24 mouse cellular contexts compared by ENCODE assay signal in the genomic region with DNA sequence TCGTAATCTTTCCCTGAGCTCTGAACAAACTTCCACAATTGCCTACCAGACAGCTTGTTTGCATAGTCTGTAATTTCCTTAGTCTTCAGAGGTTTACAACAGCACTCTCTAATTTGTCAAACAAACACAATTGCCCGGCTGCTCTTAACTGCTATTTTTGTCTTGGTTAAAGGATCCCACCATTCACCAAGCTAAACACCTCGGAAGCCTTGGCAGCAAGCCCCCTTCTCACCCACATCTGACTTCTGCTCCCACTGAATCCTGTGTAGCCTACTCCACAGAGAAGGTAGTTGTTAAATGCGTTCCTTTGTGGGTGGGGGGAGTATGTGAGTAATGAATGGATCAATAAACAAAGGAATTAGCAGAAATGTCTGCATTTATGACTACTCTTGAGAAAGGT. TPM values are rescaled to one million over a fixed set of nuclear protein-coding genes. Genes with fewer than 3 reads are reported as not detected.
DNase-seq lines count a peak whose midpoint lies in the region; ATAC-seq and TF ChIP-seq lines count a peak whose summit lies in the region.
"Had no signal": no experiment of that assay in that cellular context is flagged by ENCODE, and none has a peak within 500 bp of the region (broad histone marks: within the 10 kb centered on the region; RNA-seq: fewer than 3 reads in every experiment).

No protein-coding gene starts in this region.

- no peak for TF ChIP-seq POLR2A in brain, embryonic 14.5 days (IDR thresholded peaks at IDR 0.05; ENCODE audit: borderline replicate concordance, extremely low read depth, insufficient read depth, insufficient read length, poor library complexity, severe bottlenecking)

- no peak overlapping the region for H3K4me3 ChIP-seq in embryonic facial prominence, embryonic 14.5 days (ENCODE audit: low read depth, low read length)
- H3K4me3 ChIP-seq in embryonic facial prominence, embryonic 10.5 days = no peak overlapping the region
- no peak overlapping the region for H3K4me3 ChIP-seq in forebrain, postnatal 0 days (ENCODE audit: low read depth, low read length)
- H3K4me3 ChIP-seq in forebrain, embryonic 15.5 days = no peak overlapping the region
- H3K4me3 ChIP-seq: embryonic facial prominence, embryonic 12.5 days; heart, embryonic 13.5 days; hindbrain, embryonic 15.5 days had no signal

- TF ChIP-seq CTCF in forebrain, postnatal 0 days (IDR thresholded peaks at IDR 0.05; ENCODE audit: low read depth) = no peak
- no peak for TF ChIP-seq CTCF in brain, embryonic 14.5 days (IDR thresholded peaks at IDR 0.05; ENCODE audit: borderline replicate concordance, extremely low read depth, insufficient read depth, insufficient read length)

- peak; percentile 22 for DNase-seq in embryonic facial prominence, embryonic 14.5 days (ENCODE audit: low spot score)
- no peak for DNase-seq in embryonic facial prominence, embryonic 10.5 days (ENCODE audit: low spot score)
- no peak for DNase-seq in forebrain, postnatal 0 days
- peak; percentile 51 for DNase-seq in brain, embryonic 14.5 days (ENCODE audit: low read depth)
- no peak for DNase-seq in heart, adult 11 months
- no peak for DNase-seq in layer of hippocampus, adult 11-12 months (ENCODE audit: low spot score)
- DNase-seq: adrenal gland, adult 2 months; adrenal gland, postnatal 25 days; B cell, adult 2 months; cerebellum, adult 11 months; cerebellum, adult 8-10 months; cerebellum, postnatal 14 days; embryo, embryonic 11 days; gastrocnemius, postnatal 10 days; heart, postnatal 36 days; kidney, adult 2 months had no signal

- no peak overlapping the region for H3K9ac ChIP-seq in embryonic facial prominence, embryonic 14.5 days (ENCODE audit: low read depth, low read length)
- H3K9ac ChIP-seq in forebrain, postnatal 0 days = no peak overlapping the region
- no peak overlapping the region for H3K9ac ChIP-seq in forebrain, embryonic 15.5 days (replicated peaks)
- H3K9ac ChIP-seq: embryonic facial prominence, embryonic 12.5 days; heart, embryonic 13.5 days; hindbrain, embryonic 15.5 days had no signal

- H3K4me1 ChIP-seq in embryonic facial prominence, embryonic 14.5 days (ENCODE audit: control insufficient read depth, insufficient read depth, low read length) = no peaks in the 10 kb centered on the region
- H3K4me1 ChIP-seq in embryonic facial prominence, embryonic 10.5 days = peaks cover 14% of the 10 kb centered on the region; the same call in 1 of the 2 replicates
- H3K4me1 ChIP-seq in forebrain, postnatal 0 days (ENCODE audit: insufficient read depth) = no peaks in the 10 kb centered on the region
- H3K4me1 ChIP-seq in forebrain, embryonic 15.5 days = no peaks in the 10 kb centered on the region
- H3K4me1 ChIP-seq: heart, embryonic 13.5 days; hindbrain, embryonic 15.5 days had no signal

- H3K9me3 ChIP-seq in embryonic facial prominence, embryonic 14.5 days (ENCODE audit: control insufficient read depth, low read length) = no peaks in the 10 kb centered on the region
- H3K9me3 ChIP-seq in embryonic facial prominence, embryonic 10.5 days = no peaks in the 10 kb centered on the region
- H3K9me3 ChIP-seq in forebrain, postnatal 0 days (ENCODE audit: low read length) = no peaks in the 10 kb centered on the region
- H3K9me3 ChIP-seq in forebrain, embryonic 15.5 days = no peaks in the 10 kb centered on the region
- H3K9me3 ChIP-seq: embryonic facial prominence, embryonic 12.5 days; heart, embryonic 13.5 days; hindbrain, embryonic 15.5 days had no signal

- 30% methylated on average over 4 of the region's 4 CpGs for WGBS in embryonic facial prominence, embryonic 14.5 days
- 42% methylated on average over 4 of the region's 4 CpGs for WGBS in embryonic facial prominence, embryonic 10.5 days
- WGBS in forebrain, postnatal 0 days = 15% methylated on average over 4 of the region's 4 CpGs
- 15% methylated on average over 4 of the region's 4 CpGs for WGBS in forebrain, embryonic 15.5 days

- H3K36me3 ChIP-seq in embryonic facial prominence, embryonic 14.5 days (ENCODE audit: control insufficient read depth, insufficient read depth, low read length) = no peaks in the 10 kb centered on the region
- H3K36me3 ChIP-seq in embryonic facial prominence, embryonic 10.5 days (replicated peaks) = no peaks in the 10 kb centered on the region
- H3K36me3 ChIP-seq in forebrain, postnatal 0 days (ENCODE audit: insufficient read depth) = no peaks in the 10 kb centered on the region
- H3K36me3 ChIP-seq in forebrain, embryonic 15.5 days = no peaks in the 10 kb centered on the region
- H3K36me3 ChIP-seq: embryonic facial prominence, embryonic 12.5 days; heart, embryonic 13.5 days; hindbrain, embryonic 15.5 days had no signal

- H3K27ac ChIP-seq in embryonic facial prominence, embryonic 14.5 days (replicated peaks; ENCODE audit: low read depth, low read length) = no peak overlapping the region
- no peak overlapping the region for H3K27ac ChIP-seq in embryonic facial prominence, embryonic 10.5 days (replicated peaks)
- no peak overlapping the region for H3K27ac ChIP-seq in forebrain, postnatal 0 days (ENCODE audit: low read depth, low read length)
- no peak overlapping the region for H3K27ac ChIP-seq in forebrain, embryonic 15.5 days (replicated peaks)
- H3K27ac ChIP-seq: embryonic facial prominence, embryonic 12.5 days; heart, embryonic 13.5 days; hindbrain, embryonic 15.5 days had no signal

- no peak overlapping the region for H3K4me2 ChIP-seq in embryonic facial prominence, embryonic 14.5 days (ENCODE audit: low read depth, low read length)
- no peak overlapping the region for H3K4me2 ChIP-seq in forebrain, postnatal 0 days (ENCODE audit: low read depth)
- no peak overlapping the region for H3K4me2 ChIP-seq in forebrain, embryonic 15.5 days (replicated peaks)
- H3K4me2 ChIP-seq: embryonic facial prominence, embryonic 12.5 days; heart, embryonic 13.5 days; hindbrain, embryonic 15.5 days had no signal

- no peaks in the 10 kb centered on the region for H3K27me3 ChIP-seq in embryonic facial prominence, embryonic 14.5 days (replicated peaks; ENCODE audit: control insufficient read depth, insufficient read depth, low read length)
- H3K27me3 ChIP-seq in embryonic facial prominence, embryonic 10.5 days (replicated peaks; ENCODE audit: low read depth, poor library complexity, severe bottlenecking) = no peaks in the 10 kb centered on the region
- H3K27me3 ChIP-seq in forebrain, postnatal 0 days (ENCODE audit: insufficient read depth, low read length) = no peaks in the 10 kb centered on the region
- H3K27me3 ChIP-seq in forebrain, embryonic 15.5 days = no peaks in the 10 kb centered on the region
- H3K27me3 ChIP-seq: embryonic facial prominence, embryonic 12.5 days; heart, embryonic 13.5 days; hindbrain, embryonic 15.5 days had no signal

- ATAC-seq in embryonic facial prominence, embryonic 14.5 days (ENCODE audit: low read depth) = no peak
- peak; percentile 53; the same call in 1 of the 2 replicates for ATAC-seq in forebrain, postnatal 0 days
- no peak for ATAC-seq in forebrain, embryonic 15.5 days (replicated peaks)
- ATAC-seq: CD4-positive, CD25-positive, alpha-beta regulatory T cell, adult 4 months; intestine, embryonic 16.5 days; Patski had no signal

RNA-seq across cellular contexts. Expression of a gene that starts 59.8 kb away (rescaled TPM):
- polyA plus RNA-seq in embryonic facial prominence, embryonic 14.5 days (2014; fragmentation: Nextera tagmentation; extraction: Ambion mirVana) = 14.8 TPM in 2 replicates
- 5.6 TPM in 2 replicates for polyA plus RNA-seq in embryonic facial prominence, embryonic 10.5 days (2016; fragmentation: Nextera tagmentation; extraction: Ambion mirVana)
- total RNA-seq in forebrain, postnatal 0 days (2014; rRNA removed) = 5.9 TPM in 2 replicates
- polyA plus RNA-seq in forebrain, postnatal 0 days (2015; fragmentation: Nextera tagmentation; extraction: Ambion mirVana) = 6.7 and 8.7 TPM in 2 replicates
- polyA plus RNA-seq in forebrain, embryonic 15.5 days (2015; fragmentation: Nextera tagmentation; extraction: Ambion mirVana) = 19.9 and 25.0 TPM in 2 replicates
- polyA plus RNA-seq in brain, embryonic 14.5 days (2012; rRNA removed) = 5.1 and 7.2 TPM in 2 replicates
- total RNA-seq: common myeloid progenitor, adult 5-6 weeks had no signal
- polyA plus RNA-seq: CD4-positive, CD25-positive, alpha-beta regulatory T cell, adult 4 months had no signal

Comparison
In these comparisons a context has a peak if more than half of its experiments do, and no peak if none do; other contexts are left out.
1. DNase-seq: peak in embryonic facial prominence, embryonic 14.5 days (single experiment) and brain, embryonic 14.5 days (single experiment); none in embryonic facial prominence, embryonic 10.5 days (single experiment), forebrain, postnatal 0 days (single experiment), heart, adult 11 months (single experiment) and layer of hippocampus, adult 11-12 months (single experiment).